Mouse (Mus musculus) adrenal gland, postnatal 10 days (tissue): ENCODE results near the gene Megf8. TPM values are rescaled to one million over a fixed set of nuclear protein-coding genes. Genes with fewer than 3 reads are reported as not detected.

Source experiments
- DNase-seq: peaks from one replicate; pipeline ENCODE4 v3.0.0; 2021; ENCODE audit warnings: mixed read lengths
- total RNA-seq, 2 experiments: library from RNA; stranded (reverse); gene quantifications; 2 replicates each; pipeline ENCODE4 v1.2.3; 2021

Megf8 gene
- total RNA-seq, 2 experiments from 2014 or later, result 31.1 to 41.0 TPM

DNA sequence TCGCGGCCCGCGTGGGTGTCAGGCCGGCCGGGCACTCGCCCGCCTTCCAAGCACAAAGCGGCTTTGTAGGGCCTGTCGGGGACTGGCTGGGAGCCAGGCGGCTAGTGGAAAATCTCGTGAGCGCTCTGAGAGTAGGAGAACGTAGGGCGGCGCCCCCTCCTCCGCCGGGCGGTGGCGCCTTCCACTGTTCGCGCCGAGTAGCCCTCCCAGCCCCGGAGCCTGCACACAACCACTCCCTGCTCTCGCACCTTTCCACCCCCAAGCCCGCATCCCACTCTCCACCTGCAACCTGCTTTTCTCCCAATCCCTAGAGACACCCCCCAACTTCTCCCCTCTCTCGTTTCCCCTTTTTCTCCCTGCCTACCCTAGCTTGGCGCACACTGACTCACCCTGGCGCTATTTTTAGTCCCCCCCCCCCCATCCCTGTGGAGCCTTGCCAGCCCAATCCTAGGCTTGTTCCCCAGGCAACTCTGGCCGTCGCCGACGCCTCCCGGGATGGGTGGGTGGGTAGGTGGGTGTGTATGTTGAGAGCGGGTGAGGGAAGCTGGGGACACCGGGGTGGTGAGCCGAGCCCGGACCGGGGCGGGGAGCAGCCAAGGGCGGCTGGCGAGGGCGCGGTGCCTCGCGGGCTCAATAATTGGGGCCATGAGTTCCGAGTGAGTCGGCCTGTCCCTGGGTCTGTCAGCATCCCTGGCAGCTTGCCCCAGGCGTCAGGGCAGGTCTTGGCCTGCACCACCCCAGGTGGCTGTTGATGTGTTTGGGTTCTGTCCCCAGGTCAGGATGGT lies 37.7 kb upstream of the Megf8 start:
- peak; percentile 89 for DNase-seq

DNA sequence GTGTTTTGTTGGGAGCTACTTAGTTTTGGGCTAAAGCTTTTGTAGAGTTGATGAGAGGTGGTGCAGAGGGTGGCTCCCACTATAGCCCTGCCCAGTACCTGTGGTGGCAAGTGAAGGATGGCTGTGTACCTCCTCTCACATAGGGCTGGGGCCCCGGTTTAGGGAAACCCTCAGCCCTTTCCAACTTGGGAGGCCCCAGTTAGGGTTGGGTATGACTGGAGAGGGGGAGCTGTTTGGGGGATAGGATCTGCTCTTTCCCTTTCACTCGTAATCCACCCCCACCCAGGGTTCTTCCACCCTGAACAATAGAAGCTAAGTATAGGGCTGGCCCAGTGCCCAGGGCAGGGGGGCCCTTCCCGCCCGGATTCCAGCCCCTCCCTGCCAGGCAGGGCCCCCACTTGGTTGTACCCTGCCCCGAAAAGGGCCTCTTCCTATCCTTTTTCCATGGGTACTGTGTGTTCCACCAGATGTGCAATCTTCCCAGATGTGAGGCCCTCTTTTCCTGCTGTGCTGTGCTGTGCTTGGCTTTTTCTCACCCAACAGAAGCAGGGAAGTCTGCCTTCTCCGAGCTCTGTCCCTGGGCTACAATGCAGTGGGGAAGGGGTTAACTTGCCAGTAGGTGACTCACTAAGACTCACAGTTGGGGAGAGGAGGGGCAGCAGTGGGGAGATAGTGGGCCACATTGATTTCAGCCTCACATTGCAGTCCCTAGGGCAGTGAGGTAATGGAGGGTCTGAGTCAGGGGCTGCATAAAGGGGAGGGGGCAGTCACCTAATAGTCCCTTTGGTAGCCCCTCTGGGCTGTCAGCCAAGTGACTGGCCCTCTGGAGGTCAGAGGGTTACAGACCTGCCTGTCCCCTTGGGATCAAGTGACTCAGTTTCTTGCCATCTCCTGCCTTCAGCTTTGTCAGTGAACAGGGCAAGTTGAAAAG lies 36.8 kb upstream of the Megf8 start:
- peak; percentile 75 for DNase-seq

DNA sequence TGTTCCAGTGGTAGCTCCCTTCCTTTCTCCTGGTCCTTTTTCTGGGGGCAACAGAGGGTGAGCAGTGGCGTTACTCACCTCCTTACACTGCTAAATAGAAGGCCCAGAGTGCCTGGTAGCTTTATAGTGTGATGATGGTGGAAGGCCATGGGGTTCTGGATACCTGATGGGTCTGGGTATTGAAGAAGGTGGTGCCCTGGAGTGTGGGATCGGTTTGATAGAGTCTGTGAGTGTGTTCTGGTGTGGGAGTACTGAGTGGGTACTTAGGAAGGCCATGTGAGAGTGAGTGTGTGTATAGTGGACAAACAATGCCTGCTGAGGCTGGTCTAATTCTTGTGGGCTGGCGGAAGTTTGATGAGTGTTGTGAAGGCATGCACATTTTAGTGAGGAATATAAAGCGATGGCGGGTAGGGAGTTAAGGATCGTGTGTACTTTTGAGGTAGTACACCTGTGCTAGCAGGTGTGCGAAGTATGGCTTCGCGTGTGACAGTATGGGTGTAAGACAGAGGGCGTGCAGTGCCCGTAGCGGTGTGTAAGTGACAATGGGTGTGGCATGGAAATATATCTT lies 35.7 kb upstream of the Megf8 start:
- no peak for DNase-seq

DNA sequence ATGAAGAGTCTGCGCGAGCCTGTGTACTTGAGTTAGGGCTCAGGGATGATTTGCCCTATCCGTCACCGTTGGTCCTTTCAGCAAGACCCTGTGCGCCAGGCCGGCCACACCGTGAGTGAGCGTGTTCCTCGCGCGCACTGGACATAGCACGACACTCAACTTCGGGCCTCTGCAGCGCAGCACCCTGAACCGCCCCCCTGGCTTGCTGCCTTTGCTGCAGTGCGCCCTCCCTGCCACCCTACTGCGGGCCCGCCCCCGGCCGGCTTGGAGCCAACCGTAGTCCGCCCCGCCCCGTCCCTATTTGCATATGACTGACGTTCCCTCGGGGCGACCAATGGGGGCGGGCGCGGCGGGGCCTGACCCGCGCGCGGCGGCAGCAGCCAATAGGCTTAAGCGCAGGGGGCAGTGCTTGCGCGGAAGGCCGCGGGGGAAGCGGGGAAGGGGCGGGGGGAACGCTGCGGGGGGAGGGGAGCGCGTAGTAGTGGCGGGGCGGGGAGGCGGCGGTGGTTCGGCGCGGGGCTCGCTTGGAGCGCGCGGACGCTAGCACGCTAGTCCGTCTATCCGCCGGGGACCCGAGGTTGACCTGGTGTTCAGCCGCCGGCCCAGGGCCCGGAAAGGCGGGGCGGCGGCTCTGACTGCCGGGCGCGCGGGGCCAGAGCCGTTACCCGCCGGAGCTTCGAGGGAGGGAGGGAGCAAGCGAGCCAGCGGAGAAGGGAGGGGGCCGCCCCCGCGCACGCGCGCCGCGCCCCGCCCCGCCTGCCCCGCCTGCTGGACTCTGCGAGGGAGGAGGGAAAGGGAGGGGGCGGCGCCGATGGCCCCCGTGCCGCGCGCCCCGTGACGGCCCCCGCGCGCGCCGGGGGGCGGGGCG lies 35.0 kb upstream of the Megf8 start:
- DNase-seq, result peak; percentile 100

DNA sequence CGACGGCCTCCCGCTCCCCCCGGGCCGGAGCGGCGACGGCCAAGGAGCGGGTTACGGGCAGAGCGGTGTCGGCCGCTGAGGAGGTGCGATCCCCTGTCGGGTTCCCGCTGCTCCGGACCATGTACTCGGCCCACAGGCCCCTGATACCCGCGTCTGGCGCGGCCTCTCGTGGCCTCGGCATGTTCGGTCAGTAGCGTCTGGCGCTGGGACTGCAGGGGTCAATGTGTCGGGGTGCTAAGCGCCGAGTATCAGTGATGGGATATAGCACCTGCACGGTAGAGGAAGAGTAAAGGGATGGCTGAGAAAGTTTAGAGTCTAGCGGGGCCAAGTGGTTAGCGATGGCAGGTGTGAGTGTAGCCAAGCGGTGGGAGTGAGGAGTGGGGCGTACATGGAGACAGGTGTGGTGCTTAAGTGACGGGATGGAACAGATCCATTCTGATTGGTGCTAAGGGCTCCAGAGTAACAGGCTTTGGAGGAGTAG lies 34.2 kb upstream of the Megf8 start:
- peak; percentile 67 for DNase-seq

DNA sequence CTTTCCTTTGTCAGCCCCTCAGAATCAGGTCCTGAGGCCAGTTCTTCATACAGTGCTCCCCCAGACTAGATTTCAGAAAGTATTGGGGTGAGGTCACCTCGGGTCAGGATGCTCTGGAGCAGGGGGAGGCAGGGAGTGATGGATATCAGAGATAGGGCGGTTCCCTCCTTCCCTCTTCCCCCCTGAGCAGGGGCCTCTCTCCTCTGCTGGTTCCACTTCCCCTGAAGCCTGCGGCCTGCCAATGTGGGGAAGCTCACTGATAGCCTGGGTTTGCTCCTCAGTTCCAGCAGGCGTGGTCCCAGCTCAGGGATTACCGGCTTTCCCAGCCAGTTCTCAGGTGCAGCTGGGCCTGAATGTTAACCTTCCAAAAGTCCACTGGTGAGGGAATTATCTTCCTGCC lies 33.3 kb upstream of the Megf8 start:
- no peak for DNase-seq

DNA sequence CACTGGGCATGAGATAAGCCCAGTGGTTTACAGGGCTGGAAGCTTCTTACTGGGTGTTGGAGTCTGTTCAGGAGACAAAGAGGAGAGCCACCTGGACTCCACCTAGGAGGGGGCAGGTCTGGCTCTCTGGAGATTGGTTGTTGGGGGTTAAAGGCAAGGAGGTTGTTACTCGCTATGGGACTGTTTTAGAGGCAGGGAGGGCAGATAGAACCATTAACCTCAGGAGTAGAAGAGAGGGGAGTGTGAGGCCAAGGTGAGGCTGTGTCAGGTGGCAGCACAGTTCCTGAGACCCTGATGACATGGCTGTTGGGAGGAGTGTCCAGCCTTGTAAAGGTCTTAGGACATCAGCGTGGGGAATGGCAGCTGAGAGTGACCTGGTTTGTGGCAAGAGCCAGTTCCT lies 32.8 kb upstream of the Megf8 start:
- peak; percentile 24 for DNase-seq

DNA sequence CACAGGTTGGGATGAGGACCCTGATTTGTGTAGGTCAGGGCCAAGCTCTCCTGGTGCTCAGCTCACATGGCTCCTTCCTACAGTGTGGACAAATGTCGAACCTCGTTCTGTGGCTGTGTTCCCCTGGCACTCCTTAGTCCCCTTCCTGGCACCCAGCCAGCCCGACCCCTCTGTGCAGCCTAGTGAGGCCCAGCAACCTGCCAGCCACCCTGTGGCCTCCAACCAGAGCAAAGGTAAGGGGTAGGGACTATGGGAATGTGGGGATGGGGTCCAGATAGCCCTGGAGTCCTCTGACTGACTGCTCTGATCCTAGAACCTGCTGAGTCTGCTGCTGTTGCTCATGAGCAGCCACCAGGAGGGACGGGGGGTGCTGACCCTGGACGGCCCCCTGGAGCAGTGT lies 32.2 kb upstream of the Megf8 start:
- no peak for DNase-seq

DNA sequence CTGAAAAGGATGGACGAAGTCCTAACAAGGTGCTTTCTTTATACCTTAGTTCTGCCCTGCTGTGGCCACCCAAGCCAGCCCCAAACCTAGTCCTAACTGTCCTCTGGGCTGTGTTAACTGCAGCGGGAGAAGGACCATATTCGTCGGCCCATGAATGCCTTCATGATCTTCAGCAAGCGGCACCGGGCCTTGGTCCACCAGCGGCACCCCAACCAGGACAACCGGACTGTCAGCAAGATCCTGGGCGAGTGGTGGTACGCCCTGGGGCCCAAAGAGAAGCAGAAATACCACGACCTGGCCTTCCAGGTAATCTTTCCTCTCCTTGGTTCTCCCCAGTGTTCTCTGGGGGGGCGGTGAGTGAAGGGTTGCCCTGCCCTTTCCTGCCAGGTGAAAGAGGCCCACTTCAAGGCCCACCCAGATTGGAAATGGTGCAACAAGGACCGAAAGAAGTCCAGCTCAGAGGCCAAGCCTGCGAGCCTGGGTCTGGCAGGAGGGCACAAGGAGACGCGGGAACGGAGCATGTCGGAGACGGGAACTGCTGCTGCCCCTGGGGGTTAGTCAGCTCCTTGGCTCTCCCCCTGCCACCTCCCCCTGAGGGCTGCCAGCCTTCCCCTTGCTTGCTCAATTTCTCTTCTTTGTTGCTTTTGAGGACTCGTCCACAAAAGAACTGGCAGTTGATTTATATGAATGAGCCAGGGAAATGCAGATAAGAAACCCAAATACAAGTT lies 31.3 kb upstream of the Megf8 start:
- DNase-seq, result peak; percentile 63

DNA sequence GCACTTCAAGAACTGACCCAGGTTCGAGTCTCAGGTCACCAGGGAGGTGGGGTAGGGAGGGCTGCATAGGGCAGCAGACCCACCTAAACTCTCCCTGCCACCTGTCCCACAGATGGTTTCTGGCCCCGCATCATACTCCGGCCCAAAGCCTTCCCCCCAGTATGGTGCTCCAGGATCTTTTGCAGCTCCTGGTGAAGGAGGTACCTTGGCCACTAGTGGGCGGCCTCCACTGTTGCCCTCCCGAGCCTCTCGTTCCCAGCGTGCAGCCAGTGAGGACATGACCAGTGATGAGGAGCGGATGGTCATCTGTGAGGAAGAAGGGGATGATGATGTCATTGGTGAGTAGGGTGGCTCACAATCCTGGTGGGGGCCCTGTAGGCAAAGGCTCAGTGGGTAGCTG lies 30.0 kb upstream of the Megf8 start:
- no peak for DNase-seq

DNA sequence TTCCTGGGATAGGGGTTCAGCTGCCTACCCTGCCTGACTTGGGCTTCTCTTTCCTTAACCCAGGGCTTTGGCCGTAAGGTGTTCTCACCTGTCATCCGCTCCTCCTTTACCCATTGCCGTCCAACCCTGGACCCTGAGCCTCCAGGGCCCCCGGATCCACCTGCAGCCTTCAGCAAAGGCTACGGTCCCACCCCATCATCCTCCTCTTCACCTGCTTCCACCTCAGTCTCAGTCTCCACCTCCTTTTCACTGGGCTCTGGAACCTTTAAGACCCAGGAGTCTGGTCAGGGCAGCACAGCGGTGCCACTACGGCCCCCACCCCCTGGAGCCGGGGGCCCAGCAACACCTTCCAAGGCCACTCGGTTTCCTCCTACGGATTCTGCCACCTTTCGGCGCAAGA lies 29.0 kb upstream of the Megf8 start:
- DNase-seq, result no peak

DNA sequence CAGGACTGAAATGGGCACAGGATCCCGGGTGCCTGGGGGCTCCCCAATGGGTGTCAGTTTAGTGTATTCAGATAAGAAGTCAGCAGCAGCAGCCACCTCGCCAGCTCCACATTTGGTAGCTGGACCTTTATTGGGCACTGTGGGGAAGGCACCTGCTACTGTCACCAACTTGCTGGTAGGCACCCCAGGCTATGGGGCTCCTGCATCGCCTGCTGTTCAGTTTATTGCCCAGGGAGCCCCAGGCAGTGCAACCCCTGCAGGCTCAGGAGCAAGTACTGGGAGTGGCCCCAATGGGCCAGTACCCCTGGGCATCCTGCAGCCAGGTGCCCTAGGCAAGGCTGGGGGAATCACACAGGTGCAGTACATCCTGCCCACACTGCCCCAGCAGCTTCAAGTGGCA lies 28.2 kb upstream of the Megf8 start:
- DNase-seq, result no peak

DNA sequence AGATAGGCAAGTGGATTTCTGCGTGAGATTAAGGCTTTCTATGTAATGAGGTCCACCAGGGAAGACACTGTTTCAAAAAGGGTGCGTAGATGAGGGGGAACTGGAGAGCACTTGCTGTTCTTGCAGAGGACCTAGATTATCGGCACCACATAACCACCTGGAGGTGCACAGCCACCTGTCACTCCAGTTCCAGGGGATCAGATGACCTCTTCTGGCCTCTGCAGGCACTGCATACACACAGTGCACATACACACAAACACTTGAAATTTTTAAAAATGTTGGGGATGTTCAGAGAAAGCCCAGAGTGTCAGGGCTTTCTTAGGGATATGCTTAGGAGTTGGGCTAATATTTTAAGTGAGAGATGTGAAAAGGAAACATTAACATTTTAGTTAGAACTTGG lies 27.0 kb upstream of the Megf8 start:
- no peak for DNase-seq

DNA sequence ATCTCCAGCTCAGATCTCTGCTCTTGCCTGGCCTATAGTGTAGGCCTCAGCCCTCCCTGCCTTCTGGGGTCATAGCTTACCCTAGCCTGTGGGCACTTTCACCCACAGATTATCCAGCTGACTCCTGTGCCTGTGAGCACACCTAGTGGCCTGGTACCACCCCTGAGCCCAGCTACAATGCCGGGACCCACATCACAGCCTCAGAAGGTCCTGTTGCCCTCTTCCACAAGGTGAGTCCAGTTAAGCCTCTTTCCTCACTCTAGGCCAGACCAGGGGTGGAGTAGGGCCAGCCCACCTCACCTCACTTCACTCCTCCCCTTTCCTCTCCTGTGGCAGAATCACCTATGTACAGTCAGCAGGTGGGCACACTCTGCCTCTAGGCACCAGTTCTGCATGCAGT lies 26.5 kb upstream of the Megf8 start:
- DNase-seq, result no peak

DNA sequence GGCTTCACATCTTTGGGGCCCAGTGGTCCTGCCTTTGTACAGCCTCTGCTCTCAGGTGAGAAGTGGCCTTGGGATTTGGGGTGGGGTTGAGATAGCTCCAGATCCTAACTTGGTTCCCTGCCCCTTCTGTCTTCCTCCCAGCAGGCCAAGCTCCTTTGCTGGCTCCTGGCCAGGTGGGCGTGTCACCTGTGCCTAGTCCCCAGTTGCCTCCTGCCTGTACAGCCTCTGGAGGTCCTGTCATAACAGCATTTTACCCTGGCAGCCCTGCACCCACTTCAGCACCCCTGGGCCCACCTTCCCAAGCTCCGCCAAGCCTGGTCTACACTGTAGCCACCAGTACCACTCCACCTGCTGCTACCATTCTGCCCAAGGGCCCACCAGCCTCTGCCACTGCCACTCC lies 26.1 kb upstream of the Megf8 start:
- DNase-seq, result peak; percentile 80

DNA sequence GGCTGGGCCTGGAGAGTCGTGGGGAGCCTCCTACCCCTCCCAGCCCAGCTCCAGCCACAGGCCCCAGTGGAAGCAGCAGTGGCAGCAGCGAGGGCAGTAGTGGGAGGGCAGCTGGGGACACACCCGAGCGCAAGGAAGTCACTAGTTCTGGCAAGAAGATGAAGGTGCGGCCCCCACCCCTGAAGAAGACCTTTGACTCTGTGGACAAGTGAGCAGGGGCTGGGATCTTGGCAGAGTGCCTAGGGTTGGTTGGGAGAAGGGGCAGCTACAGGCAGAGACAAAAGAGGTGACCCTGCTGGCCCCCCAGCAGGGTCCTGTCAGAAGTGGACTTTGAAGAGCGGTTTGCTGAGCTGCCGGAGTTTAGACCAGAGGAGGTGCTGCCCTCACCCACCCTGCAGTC lies 24.9 kb upstream of the Megf8 start:
- DNase-seq, result no peak

DNA sequence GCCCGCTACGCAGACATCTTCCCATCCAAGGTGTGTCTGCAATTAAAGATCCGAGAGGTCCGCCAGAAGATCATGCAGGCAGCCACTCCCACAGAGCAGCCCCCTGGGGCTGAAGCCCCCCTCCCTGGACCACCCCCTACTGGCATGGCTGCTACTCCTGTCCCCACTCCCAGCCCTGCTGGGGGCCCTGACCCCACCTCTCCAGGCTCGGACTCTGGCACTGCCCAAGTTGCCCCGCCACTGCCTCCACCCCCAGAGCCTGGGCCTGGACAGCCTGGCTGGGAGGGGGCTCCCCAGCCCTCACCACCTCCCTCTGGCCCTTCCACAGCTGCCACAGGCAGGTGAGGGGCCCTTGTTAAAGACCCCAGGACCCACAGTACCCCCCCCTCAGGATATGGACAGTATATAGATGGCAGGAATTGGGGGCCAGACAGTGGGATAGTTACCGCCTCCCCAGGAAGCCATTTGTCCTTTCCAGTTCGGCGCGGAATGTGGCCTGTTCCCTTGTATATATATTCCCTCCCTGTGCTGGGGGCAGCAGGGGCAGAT lies 23.7 kb upstream of the Megf8 start:
- DNase-seq, result no peak

DNA sequence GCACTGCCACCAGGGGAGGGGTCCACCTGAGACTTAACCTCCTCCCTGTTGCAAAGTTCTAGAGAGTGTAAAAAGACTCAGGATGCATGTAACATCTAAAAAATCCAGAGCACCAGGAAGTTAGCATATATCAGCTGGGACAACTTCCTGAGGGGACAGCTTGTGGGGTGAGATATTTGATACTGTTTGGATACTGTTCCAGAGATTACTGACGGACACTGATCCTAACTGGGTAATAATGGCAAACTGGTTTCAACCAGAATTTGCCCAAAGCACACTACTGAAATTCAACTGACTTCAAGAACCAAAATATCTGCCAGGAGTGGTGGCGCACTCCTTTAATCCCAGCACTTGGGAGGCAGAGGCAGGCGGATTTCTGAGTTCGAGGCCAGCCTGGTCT lies 22.5 kb upstream of the Megf8 start:
- DNase-seq, result no peak

DNA sequence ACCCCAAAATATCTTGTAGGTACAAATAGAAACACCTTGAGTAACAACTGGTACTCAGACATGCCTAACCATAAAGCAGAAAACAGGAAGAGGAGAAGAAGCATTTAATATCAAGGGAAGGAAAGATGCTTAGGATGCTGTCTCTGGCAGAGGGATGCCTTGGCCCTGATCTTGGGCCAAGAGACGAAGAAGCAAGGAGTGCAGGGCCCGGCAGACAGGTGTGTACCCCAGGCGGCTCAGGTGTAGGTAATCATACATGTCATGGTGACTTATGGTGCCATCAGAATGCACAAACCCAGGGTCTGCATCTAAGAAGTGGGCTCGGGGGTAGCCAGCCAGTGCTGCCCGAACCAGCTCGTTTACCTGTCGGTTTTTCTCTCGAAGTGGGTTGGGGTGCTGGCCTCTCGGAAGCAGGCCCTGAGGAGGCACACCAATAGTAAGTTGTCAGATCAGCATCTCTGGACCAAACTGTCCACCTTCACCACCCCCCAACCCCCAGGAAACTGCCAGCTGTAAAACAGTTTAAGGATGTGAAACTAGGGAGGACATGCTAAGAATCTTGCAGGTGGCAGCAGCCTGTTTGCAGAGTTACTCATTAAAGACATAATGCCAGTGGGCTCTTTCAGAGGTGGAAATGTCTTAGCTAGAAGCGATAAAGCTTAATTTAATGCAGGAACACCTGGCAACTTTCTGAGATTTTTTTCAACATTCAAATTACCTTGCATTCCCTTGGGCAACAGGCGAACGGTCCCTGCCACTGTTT lies 21.8 kb upstream of the Megf8 start:
- DNase-seq, result no peak

DNA sequence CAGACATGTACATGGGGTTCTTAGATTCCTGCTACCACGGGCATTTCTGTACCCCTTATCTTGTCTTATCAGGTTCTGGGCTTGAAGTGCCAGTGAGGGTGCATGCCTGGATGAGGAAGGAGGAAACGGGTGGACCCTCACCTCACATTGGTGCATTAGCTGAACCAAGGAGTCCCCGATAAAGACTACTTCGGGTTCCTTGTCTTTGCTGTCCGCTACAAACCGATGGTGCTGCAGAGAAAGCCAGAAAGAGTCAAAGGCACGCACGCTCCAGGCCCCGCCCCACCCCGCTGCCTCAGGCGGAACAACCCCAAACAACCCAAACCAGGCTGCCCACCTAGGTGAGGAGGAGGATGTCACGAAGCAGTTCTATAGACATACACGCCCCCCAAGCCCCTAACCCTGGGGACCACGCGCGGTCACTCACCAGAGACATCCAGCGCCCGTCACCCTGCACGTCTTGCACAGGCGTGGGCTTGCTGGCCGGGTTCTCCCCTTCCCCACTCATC lies 20.0 kb upstream of the Megf8 start:
- DNase-seq, result peak; percentile 62
